Mouse (Mus musculus) ES-Bruce4 (cell line): ENCODE measurements around the gene Gapt.

ENCODE experiments used
- CTCF ChIP-seq: IDR thresholded peaks from one replicate; pipeline ENCODE4 v1.8.1; 2011; ENCODE audit warnings: low read depth, low read length
- POLR2A ChIP-seq: IDR thresholded peaks from one replicate; pipeline ENCODE4 v1.8.1; 2011; ENCODE audit warnings: low read length; ENCODE audit not compliant: insufficient read depth

- TF ChIP-seq CTCF (no peak), POLR2A (no peak)
Measured at GRCm38 (mm10) chr13:110307188-110307587, 49.8 kb downstream of the Gapt start.
